Mouse (Mus musculus) erythroblast, embryonic 14.5 days (primary cell): Measurements from ENCODE around the gene Nid1. TPM values are rescaled to one million over a fixed set of nuclear protein-coding genes. Genes with fewer than 3 reads are reported as not detected.

Experiments
- H3K27me3 ChIP-seq: 2 replicates; pipeline ENCODE4 v1.6.1; 2012; ENCODE audit warnings: inconsistent platforms; ENCODE audit not compliant: control insufficient read depth
- H3K36me3 ChIP-seq: 2 replicates; pipeline ENCODE4 v1.6.1; 2012; ENCODE audit warnings: mild to moderate bottlenecking, inconsistent platforms; ENCODE audit not compliant: control insufficient read depth
- H3K4me1 ChIP-seq: 2 replicates; pipeline ENCODE4 v1.6.1; 2012; ENCODE audit warnings: inconsistent platforms; ENCODE audit not compliant: control insufficient read depth
- H3K4me3 ChIP-seq: replicated peaks from 2 replicates; pipeline ENCODE3; 2012; ENCODE audit warnings: moderate library complexity, mild to moderate bottlenecking, inconsistent platforms
- H3K9me3 ChIP-seq: 2 replicates; pipeline ENCODE4 v1.6.1; 2012; ENCODE audit warnings: low read length, inconsistent platforms, mixed read lengths; ENCODE audit not compliant: control insufficient read depth
- GATA1 ChIP-seq: IDR thresholded peaks from 2 replicates; pipeline ENCODE4 v1.6.1; 2012; ENCODE audit warnings: low read length, inconsistent platforms, mixed read lengths
- TAL1 ChIP-seq: IDR thresholded peaks from 3 replicates; pipeline ENCODE4 v1.6.1; 2012; ENCODE audit warnings: low read length, inconsistent platforms, mixed read lengths
- polyA plus RNA-seq: library from polyadenylated mRNA; stranded (reverse); fragments of >175 nt; gene quantifications from 2 replicates; pipeline ENCODE4 v1.2.3, GENCODE M21; 2012

Gene Nid1
- polyA plus RNA-seq, 1 experiment: not detected

DNA sequence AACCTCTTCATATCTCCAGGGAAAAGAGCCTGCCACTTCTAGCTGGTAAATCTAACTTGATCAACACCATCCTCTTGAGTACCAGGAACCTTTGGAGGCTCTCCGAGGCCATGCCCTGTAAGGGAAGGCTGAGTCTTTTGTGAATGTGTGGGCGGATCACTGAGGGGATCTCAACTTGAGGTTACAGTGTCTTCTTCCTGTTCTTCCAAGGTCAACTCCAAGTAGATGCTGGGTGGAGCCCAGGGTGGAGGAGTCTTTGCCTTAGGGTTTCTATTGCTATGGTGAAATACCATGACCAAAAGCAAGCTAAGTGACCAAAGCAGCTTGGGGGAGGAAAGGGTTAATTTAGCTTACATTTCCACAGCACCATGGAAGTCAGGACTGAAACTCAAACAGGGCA, 39.7 kb downstream of the Nid1 start:
- H3K4me1 ChIP-seq: no peaks in the 10 kb centered on the region
- no peak for TF ChIP-seq GATA1
- TF ChIP-seq TAL1: no peak
- H3K4me3 ChIP-seq: no peak overlapping the region
- H3K36me3 ChIP-seq: peaks cover 3% of the 10 kb centered on the region; the same call in 1 of the 2 replicates
- no peaks in the 10 kb centered on the region for H3K9me3 ChIP-seq
- no peaks in the 10 kb centered on the region for H3K27me3 ChIP-seq

DNA sequence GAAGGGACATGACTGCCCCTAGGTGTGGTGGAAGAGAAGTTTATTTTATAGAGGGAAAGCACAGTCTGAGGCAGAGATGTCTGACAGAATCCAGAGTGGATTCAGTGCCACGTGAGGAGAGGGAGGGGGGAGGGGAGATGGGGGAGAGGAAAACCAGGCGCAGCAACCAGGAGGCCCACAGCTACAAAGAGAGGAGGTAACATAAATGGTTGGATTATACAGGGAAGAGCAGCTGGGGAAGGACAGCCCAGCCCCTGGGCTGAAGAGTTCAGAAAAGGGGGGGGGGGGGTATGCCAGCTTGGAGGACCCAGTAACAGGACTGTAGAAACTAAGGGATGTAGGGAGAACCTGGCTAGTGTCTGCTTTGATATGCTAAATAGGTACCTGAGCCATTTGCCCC, 42.6 kb downstream of the Nid1 start:
- H3K27me3 ChIP-seq: no peaks in the 10 kb centered on the region
- peaks cover 4% of the 10 kb centered on the region; the same call in 1 of the 2 replicates for H3K36me3 ChIP-seq
- H3K4me1 ChIP-seq: no peaks in the 10 kb centered on the region
- no peaks in the 10 kb centered on the region for H3K9me3 ChIP-seq
- TF ChIP-seq GATA1: no peak
- TF ChIP-seq TAL1: no peak
- no peak overlapping the region for H3K4me3 ChIP-seq

DNA sequence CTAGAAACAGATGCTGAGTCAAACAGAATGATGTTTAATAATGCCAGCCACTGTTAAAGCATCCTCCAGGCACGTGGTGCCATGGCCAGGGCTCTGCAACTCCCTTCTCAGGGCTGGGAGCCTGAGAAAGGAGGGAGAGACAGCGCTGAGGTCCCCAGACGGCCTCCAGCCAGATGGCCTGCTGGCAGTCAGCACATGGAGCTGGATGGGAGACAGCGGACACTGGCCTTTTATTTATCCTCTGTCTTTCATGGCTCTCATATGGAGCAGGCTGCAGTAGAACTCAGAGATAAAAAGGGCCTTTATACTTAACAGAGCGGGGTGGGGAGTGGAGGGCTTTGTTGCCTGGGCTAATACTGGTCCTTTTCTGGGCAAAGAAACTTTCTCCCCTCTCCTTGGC, 43.7 kb downstream of the Nid1 start:
- H3K9me3 ChIP-seq: no peaks in the 10 kb centered on the region
- H3K4me3 ChIP-seq: no peak overlapping the region
- no peak for TF ChIP-seq TAL1
- H3K4me1 ChIP-seq: no peaks in the 10 kb centered on the region
- no peaks in the 10 kb centered on the region for H3K27me3 ChIP-seq
- H3K36me3 ChIP-seq: peaks cover 4% of the 10 kb centered on the region; the same call in 1 of the 2 replicates

DNA sequence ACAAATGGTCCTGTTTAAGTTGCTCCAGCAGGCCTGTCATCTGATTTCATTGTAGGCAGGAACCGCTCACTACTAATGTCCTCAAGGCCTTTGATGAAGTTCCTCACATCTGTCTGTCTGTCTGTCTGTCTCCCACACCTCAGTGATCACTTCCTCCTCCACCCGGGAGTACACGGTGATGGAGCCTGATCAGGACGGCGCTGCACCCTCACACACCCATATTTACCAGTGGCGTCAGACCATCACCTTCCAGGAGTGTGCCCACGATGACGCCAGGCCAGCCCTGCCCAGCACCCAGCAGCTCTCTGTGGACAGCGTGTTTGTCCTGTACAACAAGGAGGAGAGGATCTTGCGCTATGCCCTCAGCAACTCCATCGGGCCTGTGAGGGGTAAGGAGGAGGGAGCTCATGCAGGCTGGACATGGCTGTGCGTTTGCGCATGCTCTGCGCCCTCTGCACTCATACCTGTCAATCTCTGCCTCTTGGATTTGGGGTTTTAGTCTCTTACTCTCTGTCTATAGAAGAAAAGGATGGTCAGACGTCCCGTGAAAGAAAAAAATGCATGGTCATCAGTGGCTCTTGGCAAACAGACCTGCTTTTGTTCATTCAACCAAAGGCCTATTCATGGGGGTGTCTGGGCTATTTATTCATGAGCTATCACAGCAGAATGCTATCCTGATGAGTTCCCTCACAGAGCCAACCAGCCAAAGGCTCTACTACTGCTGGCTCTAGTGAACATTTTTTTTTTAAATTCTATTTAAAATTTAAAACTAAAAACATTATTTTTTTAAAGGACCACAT, 44.7 kb downstream of the Nid1 start:
- H3K27me3 ChIP-seq: no peaks in the 10 kb centered on the region
- H3K4me3 ChIP-seq: no peak overlapping the region
- no peaks in the 10 kb centered on the region for H3K4me1 ChIP-seq
- no peaks in the 10 kb centered on the region for H3K9me3 ChIP-seq
- no peak for TF ChIP-seq GATA1
- TF ChIP-seq TAL1: no peak
- H3K36me3 ChIP-seq: peaks cover 4% of the 10 kb centered on the region; the same call in 1 of the 2 replicates

DNA sequence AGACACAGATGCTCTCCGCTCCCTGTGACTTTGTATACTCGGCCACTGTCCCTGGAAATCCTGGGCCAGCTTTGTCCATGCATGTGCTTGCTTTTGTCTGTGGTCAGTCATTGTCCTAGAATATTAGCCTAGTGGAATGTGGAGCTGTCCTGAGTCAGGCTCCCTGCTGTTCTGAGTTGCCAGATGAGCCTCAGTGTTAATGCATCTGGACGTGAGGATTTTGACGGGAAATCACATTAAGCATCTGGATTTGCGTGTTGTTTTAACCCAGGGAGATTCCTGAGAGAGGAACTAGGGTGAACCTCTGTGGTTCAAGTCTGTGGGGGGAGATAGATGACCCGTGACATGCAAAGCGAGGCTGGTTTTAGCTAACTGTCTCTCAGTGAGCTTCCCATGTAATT, 47.0 kb downstream of the Nid1 start:
- Histone ChIP-seq H3K4me3 (no peak overlapping the region), H3K27me3 (no peaks in the 10 kb centered on the region), H3K9me3 (no peaks in the 10 kb centered on the region), H3K36me3 (peaks cover 4% of the 10 kb centered on the region; the same call in 1 of the 2 replicates), H3K4me1 (no peaks in the 10 kb centered on the region)
- TF ChIP-seq TAL1: no peak
- TF ChIP-seq GATA1: no peak

DNA sequence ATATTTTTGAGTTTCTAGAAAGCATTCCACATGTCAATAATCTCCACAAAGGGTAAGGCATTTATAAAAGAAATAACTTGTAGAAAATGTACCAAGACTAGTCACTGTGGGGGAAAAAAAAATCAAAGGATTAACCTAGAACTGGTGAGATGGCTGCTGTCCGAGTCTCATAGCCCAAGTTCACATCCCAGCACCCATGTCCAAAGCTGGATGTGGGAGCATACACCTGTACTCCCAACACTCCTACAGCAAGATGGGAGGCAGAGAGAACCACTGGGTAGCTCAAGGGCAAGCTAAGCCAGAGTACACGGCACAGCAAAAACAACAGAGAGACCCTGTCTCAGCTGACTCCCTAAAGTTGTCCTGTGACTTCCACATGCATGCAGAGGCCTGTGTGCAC, 47.5 kb downstream of the Nid1 start:
- no peak for TF ChIP-seq GATA1
- TF ChIP-seq TAL1: no peak
- peaks cover 4% of the 10 kb centered on the region; the same call in 1 of the 2 replicates for H3K36me3 ChIP-seq
- no peaks in the 10 kb centered on the region for H3K27me3 ChIP-seq
- no peaks in the 10 kb centered on the region for H3K4me1 ChIP-seq
- H3K9me3 ChIP-seq: no peaks in the 10 kb centered on the region
- H3K4me3 ChIP-seq: no peak overlapping the region

DNA sequence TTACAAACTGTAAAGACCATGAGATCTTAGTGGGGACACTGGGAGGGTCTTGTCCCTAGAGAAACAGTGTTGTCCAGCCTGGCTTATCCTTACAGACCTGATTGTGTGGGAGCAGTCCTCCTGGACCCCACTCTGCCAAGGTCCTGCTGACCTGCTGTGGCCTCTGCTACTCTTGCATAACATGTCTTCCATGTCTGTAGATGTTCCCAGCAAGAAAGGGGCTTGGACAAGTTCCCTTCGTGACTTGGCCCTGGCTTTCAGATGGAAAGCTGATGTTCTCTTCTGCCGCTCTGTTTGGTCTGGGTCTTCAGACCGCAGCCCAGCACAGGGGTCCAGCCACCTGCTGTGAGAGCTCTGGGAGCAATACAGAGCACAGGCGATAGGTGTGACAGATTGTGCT, 48.3 kb downstream of the Nid1 start:
- H3K9me3 ChIP-seq: no peaks in the 10 kb centered on the region
- TF ChIP-seq GATA1: no peak
- no peak for TF ChIP-seq TAL1
- no peaks in the 10 kb centered on the region for H3K4me1 ChIP-seq
- peaks cover 4% of the 10 kb centered on the region; the same call in 1 of the 2 replicates for H3K36me3 ChIP-seq
- H3K27me3 ChIP-seq: no peaks in the 10 kb centered on the region
- H3K4me3 ChIP-seq: no peak overlapping the region

DNA sequence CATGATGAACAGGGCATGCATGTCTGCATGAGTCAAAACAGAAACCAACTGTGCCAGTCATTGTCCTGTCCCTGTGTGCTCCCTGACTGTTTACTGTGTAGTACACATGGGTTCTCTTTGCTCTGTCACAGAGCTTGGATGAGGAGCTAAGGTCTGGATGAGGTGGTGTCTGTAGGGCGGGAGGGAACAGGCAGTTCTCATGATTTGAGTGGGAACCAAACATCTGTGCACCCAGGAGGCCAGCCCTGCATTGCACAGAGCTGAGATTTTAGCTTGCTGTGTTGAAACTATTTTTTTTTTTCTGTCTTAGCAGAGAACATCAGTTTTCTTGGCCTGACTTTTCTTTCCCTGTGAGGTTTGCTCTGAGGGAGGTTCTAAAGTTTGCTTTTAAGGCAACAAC, 50.5 kb downstream of the Nid1 start:
- no peaks in the 10 kb centered on the region for H3K4me1 ChIP-seq
- no peaks in the 10 kb centered on the region; the same call in 1 of the 2 replicates for H3K36me3 ChIP-seq
- no peaks in the 10 kb centered on the region for H3K9me3 ChIP-seq
- no peak for TF ChIP-seq GATA1
- no peak for TF ChIP-seq TAL1
- H3K4me3 ChIP-seq: no peak overlapping the region
- H3K27me3 ChIP-seq: no peaks in the 10 kb centered on the region

DNA sequence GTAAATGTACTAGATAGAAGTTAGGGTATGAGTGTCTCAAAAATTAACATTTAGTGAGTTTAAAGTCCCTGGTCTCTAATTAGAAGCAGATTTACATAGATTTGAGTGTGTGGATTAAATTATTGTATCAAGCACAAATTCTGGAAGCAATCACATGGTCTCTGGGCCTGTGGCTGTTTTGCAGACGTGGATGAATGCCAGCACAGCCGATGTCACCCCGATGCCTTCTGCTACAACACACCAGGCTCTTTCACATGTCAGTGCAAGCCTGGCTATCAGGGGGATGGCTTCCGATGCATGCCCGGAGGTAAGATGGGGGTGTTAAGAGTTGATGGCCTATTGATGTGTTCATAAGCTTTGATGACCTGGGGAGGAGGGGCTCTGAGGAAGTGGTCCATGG, 52.5 kb downstream of the Nid1 start:
- Histone ChIP-seq H3K27me3 (no peaks in the 10 kb centered on the region), H3K4me3 (no peak overlapping the region), H3K9me3 (no peaks in the 10 kb centered on the region), H3K4me1 (no peaks in the 10 kb centered on the region), H3K36me3 (no peaks in the 10 kb centered on the region; the same call in 1 of the 2 replicates)
- TF ChIP-seq GATA1 (no peak), TAL1 (no peak)
